Mouse (Mus musculus) left cerebral cortex, adult 9 months (tissue): ENCODE data around the gene Gemin5.

ENCODE experiments used
- DNase-seq, 2 experiments: peaks; one replicate each; pipeline ENCODE4 v3.0.0; 2022; ENCODE audit warnings: low spot score in 2 of 2

Gene Gemin5

DNA sequence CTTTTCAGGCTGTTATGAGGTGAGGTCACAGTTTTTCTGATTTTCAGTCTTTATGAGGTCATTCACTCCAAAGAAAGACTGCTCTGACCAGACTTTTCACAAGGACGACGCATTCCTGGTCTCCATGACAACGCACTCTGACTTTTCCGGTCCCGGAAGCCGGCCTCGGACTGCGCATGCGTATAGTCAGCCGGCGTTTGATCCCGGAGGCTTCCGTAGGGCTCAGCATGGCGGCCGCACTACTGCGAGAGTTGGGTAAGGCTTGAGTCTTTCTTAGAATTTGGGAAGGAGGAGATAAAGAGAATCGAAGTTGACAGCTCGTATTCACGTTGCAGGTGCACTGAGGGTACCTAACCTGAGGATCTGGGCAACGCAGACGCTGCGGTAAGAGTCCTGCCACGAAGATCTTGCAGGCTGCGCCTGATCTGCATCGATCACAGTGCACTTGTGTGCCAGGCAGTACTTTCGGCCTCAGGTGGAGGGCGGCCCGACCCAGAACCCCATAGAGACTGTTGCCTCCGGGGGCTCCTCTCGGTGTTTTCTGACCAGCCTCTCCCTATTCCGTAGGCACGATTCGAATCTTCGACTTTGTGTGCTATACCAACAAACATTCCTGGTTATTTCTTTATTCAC is 3.2 kb upstream of the Gemin5 start, which contains the start of gene Mrpl22:
Gene Mrpl22 (plus strand): TSS at position 203 of the 633 bp plus-strand sequence.
- DNase-seq, result peak; percentile 82 to 96

DNA sequence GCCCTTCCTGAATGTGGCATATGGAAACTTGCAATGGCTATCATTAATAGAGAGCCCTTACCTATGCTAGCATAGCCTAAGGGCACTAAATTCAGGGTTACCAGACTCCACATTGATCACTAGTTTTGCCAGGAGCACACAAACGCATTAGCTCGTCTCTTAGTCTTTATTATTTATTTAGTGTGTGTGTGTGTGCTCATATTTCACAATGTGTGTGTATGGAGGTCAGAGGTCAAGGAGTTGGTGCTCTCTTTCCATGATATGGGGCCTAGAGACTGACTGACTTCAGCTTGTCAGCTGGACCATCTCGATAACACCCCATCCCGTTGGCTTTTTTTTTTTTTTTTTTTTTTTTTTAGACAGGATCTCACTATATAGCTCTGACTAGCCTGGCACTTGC is 1.3 kb upstream of the Gemin5 start:
- DNase-seq, result no peak

DNA sequence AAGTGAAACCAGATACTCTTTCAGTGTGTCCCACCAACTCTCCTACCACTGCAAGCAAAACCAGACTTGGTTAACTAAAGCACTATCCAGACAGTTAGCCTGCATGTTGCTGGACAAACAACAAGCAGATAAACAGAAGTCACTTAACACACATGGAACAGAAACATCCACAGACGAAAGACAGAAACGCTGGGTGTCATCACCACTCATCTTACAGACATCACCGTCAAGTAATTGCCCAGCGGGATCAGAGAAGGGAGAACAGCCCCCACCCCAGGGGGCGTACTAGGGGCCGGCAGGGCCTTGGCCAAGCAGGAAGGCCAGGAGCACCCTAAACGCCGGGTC is 545 bp downstream of the Gemin5 start:
- DNase-seq, result no peak

GRCm38 (mm10) chr11:58165072-58165471 is 3.3 kb downstream of the Gemin5 start:
- DNase-seq, result no peak

DNA sequence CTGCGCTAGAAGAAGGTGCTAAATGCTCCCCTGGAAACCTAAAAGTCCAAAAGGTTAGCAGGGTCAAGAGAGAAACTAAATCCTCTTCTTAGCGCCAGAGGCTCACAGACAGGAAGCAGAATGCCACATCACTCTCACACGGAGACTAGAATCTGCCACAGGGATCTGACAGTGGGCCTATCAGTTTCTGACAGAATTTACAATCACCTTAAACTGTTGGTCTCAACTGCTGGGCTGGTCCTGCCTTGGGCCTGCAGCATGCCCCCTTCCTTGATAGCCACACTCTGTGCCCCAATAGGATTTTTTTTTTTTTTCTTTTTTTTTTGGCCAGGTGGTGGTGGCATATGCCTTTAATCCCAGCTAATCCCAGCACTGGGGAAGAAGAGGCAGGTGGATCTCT is 11.5 kb downstream of the Gemin5 start:
- no peak for DNase-seq

DNA sequence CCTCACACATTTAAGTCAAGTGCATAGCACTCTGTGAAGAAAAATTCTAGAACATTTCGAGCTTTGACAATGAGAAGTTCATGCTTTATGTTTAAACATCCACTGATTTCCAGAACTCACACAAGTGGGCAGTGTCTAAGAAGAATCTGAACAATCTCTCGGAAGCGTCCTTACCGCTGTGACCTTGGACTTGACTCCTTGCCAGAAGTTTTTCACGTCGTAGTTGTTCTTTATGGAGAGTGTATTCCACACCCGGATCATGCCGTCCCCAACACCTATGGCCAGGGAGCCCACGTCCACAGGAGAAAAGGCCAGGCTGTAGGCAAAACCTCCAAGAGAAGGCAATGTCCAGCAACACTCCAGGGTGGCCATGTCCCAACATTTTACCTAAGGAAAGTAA is 12.9 kb downstream of the Gemin5 start:
- DNase-seq, result no peak

DNA sequence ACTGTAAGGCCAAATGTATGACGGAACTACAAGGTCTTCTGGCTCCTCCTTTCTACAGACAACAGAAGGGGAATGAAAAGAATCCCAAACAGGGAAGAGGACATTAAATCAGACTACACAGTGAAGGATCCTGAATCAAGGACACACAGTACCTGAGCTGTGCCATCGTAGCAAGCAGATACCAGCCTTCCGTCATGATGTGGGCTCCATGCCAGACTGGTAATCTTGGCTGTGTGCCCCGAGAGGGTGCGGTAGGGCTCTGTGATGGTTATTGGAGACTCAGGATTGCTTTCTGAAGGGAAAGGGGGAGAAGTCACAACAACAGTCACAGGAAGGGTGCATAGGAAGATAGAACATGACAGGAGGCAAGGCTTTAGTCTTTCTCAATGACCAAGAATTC is 22.1 kb downstream of the Gemin5 start:
- no peak for DNase-seq

DNA sequence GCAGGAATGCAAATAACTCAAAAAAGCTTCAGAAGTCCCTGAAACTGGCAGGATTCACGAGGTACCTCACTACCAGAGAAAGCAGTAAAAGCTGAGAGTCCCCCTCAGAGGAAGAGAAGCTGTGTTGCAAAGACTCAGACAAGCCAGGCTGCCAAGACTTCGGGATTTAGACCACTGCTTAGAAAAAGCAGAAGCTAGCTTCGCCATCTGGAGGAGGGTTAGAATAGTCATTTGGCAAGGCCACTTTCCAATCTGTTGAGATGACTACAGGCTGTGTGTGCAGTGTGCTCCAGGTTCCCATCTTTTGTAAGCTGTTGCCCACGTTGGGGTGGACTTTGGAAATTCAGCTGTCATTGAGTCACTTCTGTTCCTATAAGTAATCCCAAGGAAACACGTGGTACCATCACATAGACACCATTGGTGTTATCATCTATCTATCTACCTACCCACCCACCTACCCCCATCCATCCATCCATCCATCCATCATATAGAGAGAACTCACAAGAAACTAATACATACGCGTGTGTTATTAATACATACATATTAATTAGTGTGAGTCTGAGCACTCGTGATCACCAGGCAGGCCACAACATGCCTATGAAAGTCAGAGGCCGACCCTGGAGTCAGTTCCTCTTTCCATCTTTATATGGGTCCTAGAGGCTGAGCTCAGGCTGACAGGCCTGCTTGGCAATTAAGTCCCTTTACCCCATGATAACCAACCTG is 24.5 kb downstream of the Gemin5 start:
- DNase-seq, result peak; percentile 30 to 72

DNA sequence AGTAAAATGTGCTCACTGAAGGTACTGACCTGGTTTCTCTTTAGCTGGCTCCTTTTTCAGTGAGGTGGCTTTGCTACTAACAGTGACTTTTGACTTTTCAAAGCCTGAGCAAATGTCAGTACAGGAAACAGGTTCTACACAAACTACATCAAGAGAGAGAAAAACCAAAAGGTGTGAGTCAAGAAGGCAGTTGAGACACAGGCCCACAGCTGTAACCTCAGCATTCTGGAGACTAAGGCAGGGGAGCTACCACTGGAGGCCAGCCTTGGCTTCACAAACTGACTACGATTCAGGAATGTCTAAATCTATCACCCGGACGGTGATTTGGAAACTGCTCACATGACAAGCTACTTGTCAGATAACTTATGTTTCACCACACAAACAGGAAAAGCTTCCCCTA is 28.9 kb downstream of the Gemin5 start:
- DNase-seq, result no peak

- no peak for DNase-seq
Observed at GRCm38 (mm10) chr11:58138821-58139220, 29.5 kb downstream of the Gemin5 start.

GRCm38 (mm10) chr11:58136677-58137076 is 31.7 kb downstream of the Gemin5 start:
- DNase-seq, result no peak

DNA sequence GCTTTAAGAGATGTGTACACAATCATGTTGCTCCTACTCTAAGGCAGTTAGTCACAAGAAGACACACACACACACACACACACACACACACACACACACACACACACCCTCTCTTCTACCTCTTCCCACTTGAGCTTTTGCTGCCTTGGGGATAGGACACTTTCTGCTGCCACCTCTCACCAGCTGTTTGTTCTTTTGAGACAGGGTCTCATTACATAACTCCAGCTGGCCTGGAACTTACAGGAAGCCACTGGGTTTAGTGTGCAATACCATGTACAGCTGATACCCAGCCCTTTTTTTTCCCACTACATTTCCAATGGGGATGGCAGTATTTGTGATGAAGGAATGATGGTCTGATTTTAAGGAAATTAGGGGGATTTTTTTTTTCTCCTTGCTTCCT is 33.0 kb downstream of the Gemin5 start:
- DNase-seq, result no peak

GRCm38 (mm10) chr11:58134869-58135268 is 33.5 kb downstream of the Gemin5 start:
- no peak for DNase-seq

DNA sequence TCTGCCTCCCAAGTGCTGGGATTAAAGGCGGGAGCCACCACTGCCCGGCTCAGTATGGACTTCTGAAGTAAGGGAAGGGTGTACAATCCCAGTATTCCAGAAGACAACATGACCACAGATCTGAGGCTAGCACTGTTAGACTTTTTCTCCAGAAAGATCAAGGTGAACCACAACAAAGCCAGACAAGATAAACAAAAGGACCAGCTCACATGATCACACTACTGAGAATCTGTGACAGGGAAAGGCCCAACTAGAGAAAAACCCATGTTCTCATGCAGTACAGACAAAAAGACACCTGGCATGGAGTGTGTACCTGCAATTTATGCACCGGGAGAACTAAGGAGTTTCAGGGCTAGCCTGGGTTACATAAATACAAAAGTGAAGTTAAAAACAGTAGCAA is 36.3 kb downstream of the Gemin5 start:
- no peak for DNase-seq

GRCm38 (mm10) chr11:58129302-58129843 is 39.0 kb downstream of the Gemin5 start:
- no peak for DNase-seq

- DNase-seq, result no peak
Observed at GRCm38 (mm10) chr11:58127544-58127943, 40.8 kb downstream of the Gemin5 start.

GRCm38 (mm10) chr11:58126397-58127160 is 41.8 kb downstream of the Gemin5 start:
- DNase-seq, result peak in 1 of 2 experiments; percentile 25

DNA sequence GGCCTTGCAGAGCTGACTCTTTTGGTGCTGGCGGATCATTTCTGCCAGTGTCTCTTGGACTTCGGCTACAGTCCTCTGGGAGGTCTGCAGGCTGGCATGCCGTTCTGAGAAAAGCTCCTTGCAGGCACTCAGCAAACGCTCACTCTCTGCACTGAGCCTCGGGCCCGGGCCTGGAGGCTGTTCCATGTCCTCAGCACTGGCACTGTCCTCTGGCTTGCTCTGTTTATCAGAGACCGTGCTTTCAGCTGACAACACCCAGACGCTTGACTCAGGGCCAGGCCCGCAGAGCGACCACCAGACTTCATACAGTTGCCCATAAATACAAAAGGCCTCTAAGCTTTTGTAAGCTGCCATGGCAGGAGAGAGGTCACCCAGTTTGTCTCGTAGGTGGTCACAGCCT is 43.3 kb downstream of the Gemin5 start:
- no peak for DNase-seq

DNA sequence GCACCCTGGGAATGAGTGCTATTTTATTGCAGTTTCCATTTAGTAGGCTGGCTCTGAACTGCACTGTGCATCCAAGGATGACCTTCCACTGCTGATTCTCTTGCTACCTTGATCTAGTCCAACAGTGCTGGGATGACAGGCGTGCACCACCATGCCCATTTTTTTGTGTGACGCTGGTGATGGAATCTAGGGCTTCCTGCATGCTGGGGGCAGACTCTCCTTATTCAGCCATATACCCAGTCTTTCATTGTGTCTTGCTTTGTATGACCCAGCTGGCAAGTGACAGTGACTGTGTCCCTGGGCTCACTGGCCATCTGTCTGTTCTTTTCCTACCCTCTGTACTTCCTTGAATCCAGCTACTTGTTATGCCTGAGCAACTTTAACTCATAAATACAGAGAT is 44.6 kb downstream of the Gemin5 start:
- DNase-seq, result no peak

- no peak for DNase-seq
Observed at GRCm38 (mm10) chr11:58121351-58121750, 47.0 kb downstream of the Gemin5 start.

DNA sequence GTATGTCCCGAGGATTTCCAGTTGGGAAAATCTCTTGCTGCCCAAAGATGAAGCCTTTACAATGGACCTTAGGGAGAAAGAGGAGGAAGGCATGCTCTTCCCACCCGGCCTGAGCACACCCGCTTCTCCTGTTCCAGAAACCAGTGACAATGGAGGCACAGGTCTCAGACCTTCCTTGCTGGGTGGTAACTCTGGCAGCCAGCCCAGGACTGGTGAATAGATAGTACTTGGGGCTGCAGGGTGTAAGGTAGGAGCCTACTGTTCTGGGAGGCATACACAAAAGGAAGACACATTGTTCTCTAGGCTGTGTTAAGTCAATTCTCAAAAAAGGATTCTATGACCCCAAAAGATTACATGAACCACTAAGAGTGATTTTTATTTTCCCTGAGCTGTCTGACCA is 47.7 kb downstream of the Gemin5 start:
- DNase-seq, result no peak

- DNase-seq, result no peak
Observed at GRCm38 (mm10) chr11:58117044-58117652, 51.2 kb downstream of the Gemin5 start.
